Mouse (Mus musculus): Measurements from ENCODE around the gene March5. TPM values are rescaled to one million over a fixed set of nuclear protein-coding genes. Genes with fewer than 3 reads are reported as not detected.
A peak's percentile ranks its signal among the peaks of the same experiment; 100 is the strongest.

March5 gene
- polyA plus RNA-seq, 1 experiment from 2014 or later, result 155 TPM

- Histone ChIP-seq H3K36me3 (ENCODE audit: control insufficient read depth, insufficient read depth, low read length) (peaks cover 6% of the 10 kb centered on the region; the same call in 1 of the 2 replicates), H3K4me2 (peak overlapping the region; percentile 96), H3K4me1 (ENCODE audit: control insufficient read depth, insufficient read depth, low read length) (peaks cover 10% of the 10 kb centered on the region; the same call in 1 of the 2 replicates), H3K4me3 (ENCODE audit: low read depth, low read length) (peak overlapping the region; percentile 85), H3K9ac (ENCODE audit: low read length) (peak overlapping the region; percentile 98), H3K27ac (ENCODE audit: low read depth, low read length) (peak overlapping the region; percentile 20; the same call in 1 of the 2 replicates), H3K27me3 (ENCODE audit: control insufficient read depth, insufficient read depth, low read length) (no peaks in the 10 kb centered on the region), H3K9me3 (ENCODE audit: control insufficient read depth, low read length) (no peaks in the 10 kb centered on the region)
- under 1% methylated on average over 47 of the region's 47 CpGs for WGBS
- peak; percentile 96 for DNase-seq (ENCODE audit: low spot score, missing footprints)
- ATAC-seq (ENCODE audit: low FRiP score), result peak; percentile 80
These were observed 571 bp upstream of the March5 start for GRCm38 (mm10) chr19:37206641-37207302.

DNA sequence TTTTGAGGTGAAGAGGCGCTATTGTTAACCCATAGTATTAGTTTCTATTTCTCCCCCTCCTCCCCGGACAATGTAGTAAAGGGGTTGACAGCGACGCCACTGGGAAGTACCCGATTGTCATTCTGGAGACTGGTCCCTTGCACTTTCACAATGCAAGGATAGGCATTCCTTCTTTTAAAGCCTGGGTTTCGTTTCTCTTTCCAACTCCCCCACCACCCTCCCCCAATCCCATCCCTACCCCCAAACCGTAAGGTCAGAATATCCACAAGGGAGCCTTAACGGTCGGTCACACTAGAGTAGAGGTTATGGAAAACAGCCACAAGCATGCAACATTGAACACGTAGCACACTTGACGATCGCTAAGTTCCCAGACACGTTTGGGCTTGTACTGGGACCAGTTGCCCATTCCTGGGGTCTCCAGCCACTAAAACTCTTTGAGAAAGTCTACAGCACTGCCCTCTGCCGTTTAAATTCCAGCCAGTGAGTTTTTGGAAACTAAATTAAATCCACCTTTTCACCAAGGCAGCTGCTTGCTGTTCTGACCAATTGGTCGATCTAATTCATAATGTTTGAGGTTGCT lies 923 bp downstream of the March5 start, which contains the start of gene Cpeb3:
Cpeb3 (minus strand) TSS at position 426 of the 580 bp plus-strand sequence.
- ATAC-seq (ENCODE audit: low FRiP score) (no peak), DNase-seq (ENCODE audit: low spot score, missing footprints) (peak; percentile 95)
- peak within 1 kb of the TSS; percentile 96 for H3K4me2 ChIP-seq
- H3K9me3 ChIP-seq (ENCODE audit: control insufficient read depth, low read length), result no peaks in the 10 kb centered on the region
- H3K4me1 ChIP-seq (ENCODE audit: control insufficient read depth, insufficient read depth, low read length), result peaks cover 10% of the 10 kb centered on the region; the same call in 1 of the 2 replicates
- H3K9ac ChIP-seq (ENCODE audit: low read length), result peak within 1 kb of the TSS; percentile 98
- peak within 1 kb of the TSS; percentile 71 for H3K27ac ChIP-seq (ENCODE audit: low read depth, low read length)
- under 1% methylated on average over 15 of the region's 15 CpGs for WGBS
- peak within 1 kb of the TSS; percentile 85 for H3K4me3 ChIP-seq (ENCODE audit: low read depth, low read length)
- no peaks in the 10 kb centered on the region for H3K27me3 ChIP-seq (ENCODE audit: control insufficient read depth, insufficient read depth, low read length)
- peaks cover 7% of the 10 kb centered on the region; the same call in 1 of the 2 replicates for H3K36me3 ChIP-seq (ENCODE audit: control insufficient read depth, insufficient read depth, low read length)

GRCm38 (mm10) chr19:37208986-37209385 lies 1.6 kb downstream of the March5 start:
- H3K4me3 ChIP-seq (ENCODE audit: low read depth, low read length), result peak overlapping the region; percentile 85

GRCm38 (mm10) chr19:37209467-37210128 lies 2.3 kb downstream of the March5 start:
- peaks cover 7% of the 10 kb centered on the region; the same call in 1 of the 2 replicates for H3K36me3 ChIP-seq (ENCODE audit: control insufficient read depth, insufficient read depth, low read length)
- WGBS, result 90% methylated on average over 8 of the region's 8 CpGs
- H3K4me3 ChIP-seq (ENCODE audit: low read depth, low read length), result no peak overlapping the region; the same call in 1 of the 2 replicates

More at GRCm38 (mm10) chr19:37208986-37209385, 1.6 kb downstream of the March5 start:
- Histone ChIP-seq H3K27ac (ENCODE audit: low read depth, low read length) (no peak overlapping the region), H3K36me3 (ENCODE audit: control insufficient read depth, insufficient read depth, low read length) (peaks cover 7% of the 10 kb centered on the region; the same call in 1 of the 2 replicates), H3K9ac (ENCODE audit: low read length) (peak overlapping the region; percentile 0; the same call in 1 of the 2 replicates), H3K4me1 (ENCODE audit: control insufficient read depth, insufficient read depth, low read length) (peaks cover 10% of the 10 kb centered on the region; the same call in 1 of the 2 replicates), H3K4me2 (peak overlapping the region; percentile 96), H3K9me3 (ENCODE audit: control insufficient read depth, low read length) (no peaks in the 10 kb centered on the region), H3K27me3 (ENCODE audit: control insufficient read depth, insufficient read depth, low read length) (no peaks in the 10 kb centered on the region)
- no peak for DNase-seq (ENCODE audit: low spot score, missing footprints)
- no peak for ATAC-seq (ENCODE audit: low FRiP score)
- WGBS, result 90% methylated on average over 7 of the region's 7 CpGs

DNA sequence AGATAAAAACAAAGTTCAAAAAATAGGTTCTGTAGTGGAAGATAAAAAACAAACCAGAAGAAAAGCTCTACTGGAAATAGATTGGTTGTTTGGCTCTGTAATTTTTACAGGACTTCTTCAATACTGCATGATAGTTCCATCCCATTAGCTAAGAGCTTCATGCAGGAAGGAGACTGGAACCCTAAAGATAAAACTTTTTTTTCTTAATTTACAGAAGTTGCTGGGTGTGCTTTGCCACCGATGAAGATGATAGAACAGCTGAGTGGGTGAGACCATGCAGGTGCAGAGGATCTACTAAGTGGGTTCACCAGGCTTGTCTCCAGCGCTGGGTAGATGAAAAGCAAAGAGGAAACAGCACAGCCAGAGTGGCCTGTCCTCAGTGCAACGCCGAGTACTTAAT lies 3.1 kb downstream of the March5 start:
- no peak overlapping the region for H3K9ac ChIP-seq (ENCODE audit: low read length)
- peaks cover 7% of the 10 kb centered on the region; the same call in 1 of the 2 replicates for H3K36me3 ChIP-seq (ENCODE audit: control insufficient read depth, insufficient read depth, low read length)
- no peaks in the 10 kb centered on the region for H3K9me3 ChIP-seq (ENCODE audit: control insufficient read depth, low read length)
- ATAC-seq (ENCODE audit: low FRiP score) (no peak), DNase-seq (ENCODE audit: low spot score, missing footprints) (no peak)
- H3K27me3 ChIP-seq (ENCODE audit: control insufficient read depth, insufficient read depth, low read length), result no peaks in the 10 kb centered on the region
- H3K4me2 ChIP-seq, result no peak overlapping the region
- 94% methylated on average over 4 of the region's 4 CpGs for WGBS
- no peak overlapping the region for H3K4me3 ChIP-seq (ENCODE audit: low read depth, low read length)
- no peak overlapping the region for H3K27ac ChIP-seq (ENCODE audit: low read depth, low read length)
- peaks cover 10% of the 10 kb centered on the region; the same call in 1 of the 2 replicates for H3K4me1 ChIP-seq (ENCODE audit: control insufficient read depth, insufficient read depth, low read length)

More at GRCm38 (mm10) chr19:37209467-37210128, 2.3 kb downstream of the March5 start:
- peaks cover 10% of the 10 kb centered on the region; the same call in 1 of the 2 replicates for H3K4me1 ChIP-seq (ENCODE audit: control insufficient read depth, insufficient read depth, low read length)
- H3K9me3 ChIP-seq (ENCODE audit: control insufficient read depth, low read length), result no peaks in the 10 kb centered on the region
- DNase-seq (ENCODE audit: low spot score, missing footprints), result no peak
- no peak overlapping the region for H3K4me2 ChIP-seq
- H3K27ac ChIP-seq (ENCODE audit: low read depth, low read length), result no peak overlapping the region
- H3K9ac ChIP-seq (ENCODE audit: low read length), result no peak overlapping the region
- no peaks in the 10 kb centered on the region for H3K27me3 ChIP-seq (ENCODE audit: control insufficient read depth, insufficient read depth, low read length)
- ATAC-seq (ENCODE audit: low FRiP score), result no peak

GRCm38 (mm10) chr19:37211416-37211815 lies 4.1 kb downstream of the March5 start:
- Histone ChIP-seq H3K9ac (ENCODE audit: low read length) (no peak overlapping the region), H3K27me3 (ENCODE audit: control insufficient read depth, insufficient read depth, low read length) (no peaks in the 10 kb centered on the region), H3K9me3 (ENCODE audit: control insufficient read depth, low read length) (no peaks in the 10 kb centered on the region), H3K4me3 (ENCODE audit: low read depth, low read length) (no peak overlapping the region), H3K4me2 (no peak overlapping the region), H3K4me1 (ENCODE audit: control insufficient read depth, insufficient read depth, low read length) (peaks cover 10% of the 10 kb centered on the region; the same call in 1 of the 2 replicates), H3K36me3 (ENCODE audit: control insufficient read depth, insufficient read depth, low read length) (peaks cover 7% of the 10 kb centered on the region; the same call in 1 of the 2 replicates), H3K27ac (ENCODE audit: low read depth, low read length) (no peak overlapping the region)
- DNase-seq (ENCODE audit: low spot score, missing footprints), result no peak
- WGBS, result 89% methylated on average over 3 of the region's 3 CpGs
- no peak for ATAC-seq (ENCODE audit: low FRiP score)

DNA sequence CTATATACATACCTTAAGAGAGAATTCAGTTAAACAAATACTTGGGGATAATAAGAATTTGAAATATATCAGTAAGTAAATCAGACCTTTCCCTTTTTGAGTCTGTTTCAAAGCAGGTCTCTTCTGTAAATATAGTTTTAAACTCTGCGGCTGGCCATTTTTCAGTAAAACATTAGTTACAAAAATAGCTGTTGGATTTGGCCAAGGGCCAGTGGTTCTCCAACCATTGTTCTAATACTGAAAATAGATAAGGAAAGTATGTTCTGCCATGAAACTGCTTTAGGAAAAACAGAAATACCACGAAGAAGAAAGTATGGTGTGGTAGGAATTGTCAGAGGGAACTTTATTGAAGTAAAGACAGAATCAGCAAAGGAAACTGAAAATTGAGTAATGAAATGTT lies 7.4 kb downstream of the March5 start:
- Histone ChIP-seq H3K27me3 (ENCODE audit: control insufficient read depth, insufficient read depth, low read length) (no peaks in the 10 kb centered on the region), H3K9me3 (ENCODE audit: control insufficient read depth, low read length) (no peaks in the 10 kb centered on the region), H3K4me3 (ENCODE audit: low read depth, low read length) (no peak overlapping the region), H3K36me3 (ENCODE audit: control insufficient read depth, insufficient read depth, low read length) (peaks cover 15% of the 10 kb centered on the region; the same call in 1 of the 2 replicates), H3K9ac (ENCODE audit: low read length) (no peak overlapping the region), H3K4me1 (ENCODE audit: control insufficient read depth, insufficient read depth, low read length) (no peaks in the 10 kb centered on the region; the same call in 1 of the 2 replicates), H3K27ac (ENCODE audit: low read depth, low read length) (no peak overlapping the region), H3K4me2 (no peak overlapping the region)
- ATAC-seq (ENCODE audit: low FRiP score), result no peak
- DNase-seq (ENCODE audit: low spot score, missing footprints), result no peak
- WGBS, result 93% methylated on average over 2 of the region's 2 CpGs

DNA sequence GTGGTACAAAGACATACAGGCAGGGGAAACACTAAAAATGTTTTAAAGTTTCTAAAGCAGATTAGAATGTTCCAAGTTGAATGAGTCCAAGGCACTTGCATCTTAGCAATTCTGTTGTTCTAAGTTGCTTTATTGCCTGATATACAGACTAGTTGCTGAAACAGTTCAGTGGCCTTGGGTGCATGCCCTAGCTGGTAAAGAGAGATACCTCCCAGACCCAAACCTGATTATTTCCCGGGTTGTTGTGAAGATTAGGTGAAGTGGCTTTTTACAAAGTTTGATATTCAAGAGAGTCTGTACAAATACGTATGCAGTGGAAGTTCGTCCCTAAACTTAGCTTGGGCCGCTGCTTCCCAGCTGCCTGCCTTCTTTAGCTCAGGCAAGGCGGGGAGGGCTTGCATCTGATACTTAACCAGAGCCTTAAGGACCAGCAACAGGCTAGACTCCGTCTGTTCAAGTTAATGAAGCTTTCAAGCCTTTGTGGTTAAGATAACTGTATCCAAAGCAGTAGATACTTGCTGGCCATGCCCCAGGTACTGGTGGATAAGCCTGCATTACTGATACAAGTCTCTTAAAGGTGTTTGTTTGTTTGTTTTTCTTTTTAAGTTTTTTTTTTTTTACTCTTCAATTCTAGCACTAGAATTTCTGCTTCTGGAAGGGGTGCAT lies 18.0 kb downstream of the March5 start:
- Histone ChIP-seq H3K27ac (ENCODE audit: low read depth, low read length) (no peak overlapping the region), H3K4me1 (ENCODE audit: control insufficient read depth, insufficient read depth, low read length) (no peaks in the 10 kb centered on the region), H3K4me2 (no peak overlapping the region), H3K27me3 (ENCODE audit: control insufficient read depth, insufficient read depth, low read length) (no peaks in the 10 kb centered on the region), H3K36me3 (ENCODE audit: control insufficient read depth, insufficient read depth, low read length) (peaks cover 6% of the 10 kb centered on the region), H3K9ac (ENCODE audit: low read length) (no peak overlapping the region), H3K9me3 (ENCODE audit: control insufficient read depth, low read length) (no peaks in the 10 kb centered on the region), H3K4me3 (ENCODE audit: low read depth, low read length) (no peak overlapping the region)
- ATAC-seq (ENCODE audit: low FRiP score) (no peak), DNase-seq (ENCODE audit: low spot score, missing footprints) (no peak)
- WGBS, result 84% methylated on average over 6 of the region's 6 CpGs
